Mouse (Mus musculus): ENCODE results near the gene Ifi202b.
"Not testable (repeated sequence)": the region's sequence is repeated elsewhere in the genome, so short reads cannot be mapped to it uniquely, and the experiment has no call there.

The Ifi202b gene

DNA sequence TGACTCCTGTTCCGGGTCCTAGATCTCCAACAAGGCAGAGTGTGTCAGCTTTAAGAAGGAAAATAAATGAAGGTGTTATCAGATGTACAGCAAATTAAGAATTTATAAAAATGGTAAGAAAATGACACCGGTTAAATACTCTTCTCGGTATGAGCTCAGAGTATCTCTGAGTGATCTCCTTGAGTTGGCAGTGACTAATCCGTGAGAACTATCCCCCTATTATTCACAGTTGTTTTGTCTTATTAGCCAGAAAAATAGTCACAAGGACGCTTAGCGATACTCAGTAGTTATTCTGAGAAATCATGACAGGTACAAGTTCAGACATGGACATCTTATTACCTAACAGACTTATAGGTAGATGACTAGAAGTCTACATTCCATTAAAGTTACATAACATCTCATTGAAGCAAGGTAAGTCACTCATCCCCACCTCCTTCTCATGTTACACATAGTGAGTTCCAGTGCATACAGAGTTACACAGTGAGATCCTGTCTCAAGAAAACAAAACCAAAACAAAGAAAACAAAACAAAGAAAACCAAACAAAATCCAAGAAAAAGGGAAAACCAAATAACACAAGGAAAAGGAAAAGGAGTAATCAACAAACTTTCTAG, at the start of gene Ifi202b:
Ifi202b (minus strand) TSS at position 51 of the 612 bp plus-strand sequence.
- not testable (repeated sequence) for DNase-seq

DNA sequence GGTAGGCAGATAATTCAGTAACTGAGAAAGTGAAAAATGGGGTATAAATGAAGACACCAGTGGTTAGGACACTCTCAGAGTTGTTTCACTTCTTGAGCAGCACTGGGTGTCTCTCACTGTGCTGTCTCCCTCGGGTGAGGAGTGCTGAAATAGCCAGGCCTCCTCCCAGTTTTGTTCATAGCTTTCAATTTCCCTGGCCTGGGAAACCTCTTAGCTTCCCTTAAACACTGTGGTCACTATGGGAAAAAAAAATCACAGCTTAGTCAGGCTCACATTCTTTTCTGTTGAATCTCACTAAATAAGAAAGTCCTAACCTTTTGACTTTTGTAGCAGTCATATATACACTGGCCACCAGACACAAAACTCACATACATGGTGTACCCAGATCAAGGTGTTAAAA, 49.2 kb upstream of the Ifi202b start, which contains the start of gene Ifi205:
Ifi205 (minus strand) TSS at position 113 of the 400 bp plus-strand sequence.
- no peak for DNase-seq

DNA sequence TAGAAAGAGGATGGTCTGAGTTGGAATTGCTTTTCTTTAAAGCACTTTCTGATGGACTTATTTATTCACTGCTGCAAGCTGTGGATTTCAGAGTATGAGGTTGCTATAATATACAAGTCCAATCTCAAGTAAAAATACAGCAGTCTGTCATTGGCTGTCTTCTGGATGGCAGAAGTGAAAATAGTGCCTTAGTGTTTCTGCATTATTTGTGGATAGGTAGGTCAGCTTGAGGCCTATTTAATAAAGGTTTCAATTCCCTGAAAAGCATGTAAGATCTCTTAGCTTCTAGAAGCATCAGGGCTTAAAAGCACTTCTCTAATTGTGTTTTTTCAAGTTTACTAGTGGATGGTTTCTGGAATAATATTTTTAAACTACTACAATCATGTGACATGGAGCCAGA, 24.5 kb upstream of the Ifi202b start:
- not testable (repeated sequence) for DNase-seq

DNA sequence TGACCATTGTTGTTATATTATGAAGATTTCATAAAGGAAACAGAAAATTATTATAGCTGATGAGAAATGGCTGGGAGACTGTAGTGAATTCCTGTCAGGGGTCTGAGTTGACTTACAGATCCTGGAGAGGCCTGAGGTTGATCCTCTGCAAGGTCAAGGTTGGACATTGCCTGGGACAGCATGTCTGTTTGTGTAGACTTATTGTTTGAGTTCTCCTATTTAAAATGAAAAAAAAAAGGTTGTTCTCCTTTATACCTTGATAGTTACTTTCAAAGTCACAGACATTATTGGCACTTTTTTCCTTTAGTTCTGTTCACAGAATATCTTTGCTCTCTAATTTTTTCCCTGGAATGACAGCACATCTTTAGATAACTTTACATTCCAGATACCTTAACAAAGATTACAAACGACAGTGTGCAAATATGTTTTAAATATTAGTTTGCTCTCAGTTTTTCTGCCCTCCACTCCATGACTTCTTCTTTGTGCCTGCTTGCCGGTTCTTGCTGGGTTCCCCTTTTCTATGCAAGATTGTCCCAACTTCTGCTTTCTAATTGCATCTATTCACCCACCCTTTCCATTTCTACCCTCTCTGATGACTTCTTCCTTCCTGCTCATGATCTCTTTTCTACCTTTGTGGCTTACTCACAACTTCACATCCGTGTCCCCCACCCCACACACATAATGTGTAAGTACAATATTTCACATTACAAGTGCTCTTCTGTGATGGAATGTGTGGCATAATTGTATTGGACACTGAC, 22.0 kb upstream of the Ifi202b start:
- not testable (repeated sequence) for DNase-seq

DNA sequence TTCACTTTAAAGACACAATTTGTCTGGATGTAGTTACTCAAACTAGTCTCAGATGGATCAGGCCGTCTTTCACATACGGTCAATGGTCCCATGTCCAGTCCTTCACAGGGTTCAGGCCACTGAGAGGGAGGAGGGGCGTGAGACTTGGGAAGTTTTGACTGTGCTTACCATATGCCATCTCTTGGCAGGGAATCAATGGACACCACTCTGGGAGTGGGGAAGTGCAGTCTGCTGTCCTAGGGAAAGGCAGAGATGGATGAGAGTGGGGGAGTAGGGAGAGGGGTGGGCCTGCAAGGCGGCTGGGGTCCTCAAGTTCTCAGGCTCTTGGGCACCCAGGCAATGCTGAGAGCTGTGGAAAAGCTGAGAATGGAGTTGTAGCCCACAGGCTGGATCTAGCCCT, 12.5 kb upstream of the Ifi202b start:
- no peak for DNase-seq

DNA sequence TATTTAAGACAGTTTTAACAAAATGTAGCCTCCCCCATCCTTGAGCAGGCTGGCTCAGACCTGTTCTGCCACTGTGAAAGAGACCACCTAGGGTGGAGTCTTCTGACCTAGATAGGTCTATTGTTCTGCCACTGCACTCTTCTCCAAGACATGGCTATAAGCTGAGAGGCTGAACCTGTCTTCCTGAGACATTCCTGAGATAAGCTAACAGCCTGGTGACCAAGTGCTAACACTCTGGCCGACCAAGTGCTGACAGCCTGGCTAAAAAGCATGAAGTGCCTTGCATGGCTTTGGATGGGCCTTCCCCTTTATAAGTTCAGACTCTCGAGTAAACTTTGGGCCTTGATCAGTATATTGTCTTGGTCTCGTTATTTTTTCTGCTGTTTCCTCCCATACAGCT, 1.5 kb downstream of the Ifi202b start:
- not testable (repeated sequence) for DNase-seq

DNA sequence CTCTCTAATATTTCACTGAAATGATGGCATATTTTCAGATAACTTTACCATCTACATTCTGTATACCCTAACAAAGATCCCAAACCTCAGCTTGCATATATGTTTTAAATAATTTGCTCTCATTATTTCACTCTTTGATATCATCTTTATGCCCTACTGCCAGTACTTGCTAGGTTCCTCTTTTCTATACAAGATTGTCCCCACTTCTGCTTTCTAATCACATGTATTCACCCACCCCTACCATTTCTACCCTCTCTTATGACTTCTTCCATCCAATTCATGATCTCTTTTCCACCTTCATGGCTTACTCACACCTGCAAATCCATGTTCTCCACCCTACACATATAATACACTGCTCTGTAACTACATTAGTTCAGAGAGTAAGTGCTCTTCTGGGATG, 4.9 kb downstream of the Ifi202b start:
- no peak for DNase-seq

DNA sequence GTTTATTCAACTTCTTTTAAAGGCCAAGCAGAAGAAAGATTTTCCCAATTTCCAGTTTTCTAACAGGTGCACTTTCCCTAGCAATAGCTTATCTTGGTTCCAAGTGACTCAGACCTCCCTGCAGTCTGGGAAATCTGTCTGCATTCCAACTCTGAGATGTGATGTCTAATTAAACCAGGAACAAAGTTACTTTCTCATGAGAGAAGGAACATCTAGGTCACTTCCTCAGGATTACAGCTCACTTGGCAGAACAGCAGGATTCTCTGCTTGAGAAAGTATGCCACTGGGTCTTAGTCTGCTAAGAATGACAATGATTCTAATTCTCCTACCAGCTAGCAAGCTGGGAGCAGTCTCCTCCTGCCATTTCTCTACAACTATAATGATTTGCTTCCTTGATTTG, 9.4 kb downstream of the Ifi202b start:
- no peak for DNase-seq

DNA sequence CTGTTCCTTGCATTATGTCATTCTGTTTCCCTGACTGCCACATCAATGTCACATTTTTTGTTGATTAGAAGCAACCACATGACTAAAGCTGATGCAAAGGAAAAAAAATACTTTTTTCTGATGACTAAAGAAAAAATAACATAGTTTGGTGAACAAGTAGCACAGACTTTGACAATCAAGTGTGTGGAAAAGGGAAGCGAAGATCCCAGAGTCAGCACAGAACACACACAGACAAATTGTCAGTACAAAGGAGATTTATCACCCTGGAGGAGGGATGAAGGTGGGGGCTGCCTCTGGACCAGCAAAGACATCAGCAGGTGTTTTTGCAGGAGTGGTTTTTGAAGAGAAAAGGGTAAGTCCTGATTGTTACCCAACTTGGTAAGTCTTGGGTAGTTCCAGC, 21.1 kb downstream of the Ifi202b start:
- DNase-seq: not testable (repeated sequence)

DNA sequence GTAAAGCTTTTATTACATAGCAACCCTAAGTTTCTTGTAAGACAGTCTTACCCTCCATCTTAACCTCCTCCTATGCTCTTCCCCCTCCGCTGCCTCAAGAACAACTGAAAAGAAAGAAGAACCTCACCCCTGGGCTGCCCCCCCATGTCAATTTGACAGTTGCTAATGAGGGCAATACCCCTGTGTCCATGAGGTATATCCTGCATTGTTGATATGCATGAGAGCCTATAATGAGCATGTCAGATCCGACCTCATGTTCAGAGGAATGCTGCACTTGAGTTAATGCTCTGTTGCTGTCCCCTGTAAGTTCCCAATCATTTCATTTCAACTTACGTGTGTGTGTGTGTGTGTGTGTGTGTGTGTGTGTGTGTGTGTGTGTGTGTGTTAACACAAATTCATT, 22.5 kb downstream of the Ifi202b start:
- DNase-seq: not testable (repeated sequence)

DNA sequence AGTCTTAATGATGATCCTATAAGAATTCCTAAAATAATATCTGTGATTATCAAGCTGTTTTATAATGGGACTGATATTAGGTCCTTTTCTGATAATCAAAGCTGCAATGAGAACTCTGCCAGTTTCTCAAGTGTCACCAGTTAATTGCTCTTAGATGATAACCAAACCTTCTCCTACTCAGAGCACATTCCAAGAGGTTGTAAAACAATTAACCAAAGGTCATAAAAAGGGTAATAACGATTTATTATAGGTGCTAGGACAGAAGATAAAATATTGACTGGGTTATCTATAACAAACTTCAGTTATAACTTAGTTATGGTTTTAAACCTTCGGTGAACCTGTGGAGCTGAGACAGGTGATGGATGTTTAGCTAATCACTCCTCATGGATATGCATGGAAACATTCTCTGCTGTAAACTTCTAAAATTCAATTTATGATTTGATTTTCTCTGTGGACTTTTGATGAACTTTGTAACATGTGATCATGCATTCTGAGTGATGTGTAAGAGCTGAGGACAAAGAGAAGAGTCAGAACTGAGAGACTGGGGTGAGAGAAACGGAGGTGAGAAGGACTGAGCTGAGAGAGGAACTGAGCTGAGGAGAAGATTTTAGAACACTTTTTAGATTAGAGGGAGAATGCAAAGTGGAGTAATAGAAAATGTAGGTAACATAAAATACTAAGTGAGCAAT, 26.6 kb downstream of the Ifi202b start:
- DNase-seq: not testable (repeated sequence)

DNA sequence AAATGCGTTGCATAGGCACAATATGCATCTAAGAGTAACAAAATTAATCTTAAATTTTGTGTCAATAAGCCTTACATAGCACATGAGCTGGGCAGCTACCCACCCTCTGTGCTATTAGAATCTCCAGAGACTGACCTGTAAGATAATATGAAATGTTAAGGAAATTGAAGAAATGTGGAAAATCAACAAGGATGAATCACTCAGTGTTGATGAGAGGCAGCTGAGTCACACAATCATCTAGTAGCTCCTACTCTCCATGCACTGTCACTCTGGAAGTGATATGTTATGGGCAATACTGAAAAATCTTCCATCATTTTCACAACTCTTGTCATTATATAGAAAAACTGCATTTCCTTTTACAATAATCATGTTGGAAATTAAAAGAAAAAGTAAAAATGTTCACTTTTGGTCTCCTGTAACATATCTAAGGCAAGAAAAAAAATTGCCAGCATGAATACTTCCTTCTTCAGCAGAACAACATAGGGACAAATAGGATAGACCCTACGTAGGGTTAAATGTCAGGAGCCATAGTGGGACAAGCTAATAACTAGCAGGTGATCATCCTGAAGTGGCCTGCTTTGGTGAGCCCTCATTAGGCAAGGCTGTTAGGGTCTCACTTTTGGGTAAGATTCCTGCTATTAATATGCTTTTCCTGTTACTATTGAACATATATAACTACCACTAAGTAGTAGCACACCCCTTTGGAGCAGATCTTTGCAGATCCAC, 27.3 kb downstream of the Ifi202b start:
- DNase-seq: no peak

DNA sequence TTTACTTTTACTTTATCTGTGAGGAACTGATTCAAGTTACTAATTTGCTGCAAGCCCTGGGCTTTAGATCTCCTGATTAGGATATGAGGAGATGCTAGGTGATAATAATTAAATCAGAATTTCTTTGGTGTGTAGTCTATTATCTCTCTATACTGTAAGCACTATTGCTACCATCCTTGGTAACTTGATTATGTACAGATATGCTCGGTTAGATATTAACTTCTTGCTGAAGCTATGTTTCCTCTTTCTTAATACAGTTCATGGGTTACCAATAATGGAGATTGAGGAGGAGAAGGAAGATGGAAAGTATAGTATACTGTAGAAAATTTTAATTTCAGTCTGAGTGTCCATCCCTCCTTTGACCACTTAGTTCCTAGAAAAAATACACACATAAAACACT, 29.0 kb downstream of the Ifi202b start:
- no peak for DNase-seq

DNA sequence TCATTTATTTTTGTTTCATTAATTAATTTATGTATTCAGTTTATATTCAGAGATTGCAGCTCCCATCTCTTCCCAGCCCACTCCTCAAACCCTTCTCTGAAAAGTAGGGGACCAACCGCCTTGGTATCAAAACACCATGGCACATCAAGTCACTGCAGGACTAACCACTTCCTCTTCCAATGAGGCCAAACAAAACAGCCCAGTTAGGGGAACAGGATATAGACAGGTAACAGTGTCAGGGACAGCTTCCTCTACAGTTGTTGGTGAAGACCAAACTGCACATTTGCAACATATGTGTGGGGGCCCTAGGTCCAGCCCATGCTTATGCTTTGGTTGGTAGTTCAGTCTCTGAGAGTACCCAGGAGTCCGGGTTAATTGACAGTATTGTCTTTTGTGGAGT, 33.5 kb downstream of the Ifi202b start:
- DNase-seq: peak; percentile 10

DNA sequence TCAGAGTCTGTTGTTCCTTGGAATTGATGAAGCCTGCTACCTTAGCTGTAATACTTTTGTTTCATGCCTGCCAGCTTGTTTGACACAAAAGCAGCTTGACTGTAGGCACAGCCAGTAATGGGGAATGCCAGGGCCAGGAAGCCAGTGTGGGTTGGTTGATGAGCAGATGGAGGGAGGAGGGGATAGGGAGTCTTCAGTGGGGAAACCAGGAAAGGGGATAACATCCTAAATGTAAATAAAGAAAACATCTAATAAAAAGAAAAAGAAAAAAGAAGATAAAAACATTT, 39.8 kb downstream of the Ifi202b start:
- DNase-seq: not testable (repeated sequence)

DNA sequence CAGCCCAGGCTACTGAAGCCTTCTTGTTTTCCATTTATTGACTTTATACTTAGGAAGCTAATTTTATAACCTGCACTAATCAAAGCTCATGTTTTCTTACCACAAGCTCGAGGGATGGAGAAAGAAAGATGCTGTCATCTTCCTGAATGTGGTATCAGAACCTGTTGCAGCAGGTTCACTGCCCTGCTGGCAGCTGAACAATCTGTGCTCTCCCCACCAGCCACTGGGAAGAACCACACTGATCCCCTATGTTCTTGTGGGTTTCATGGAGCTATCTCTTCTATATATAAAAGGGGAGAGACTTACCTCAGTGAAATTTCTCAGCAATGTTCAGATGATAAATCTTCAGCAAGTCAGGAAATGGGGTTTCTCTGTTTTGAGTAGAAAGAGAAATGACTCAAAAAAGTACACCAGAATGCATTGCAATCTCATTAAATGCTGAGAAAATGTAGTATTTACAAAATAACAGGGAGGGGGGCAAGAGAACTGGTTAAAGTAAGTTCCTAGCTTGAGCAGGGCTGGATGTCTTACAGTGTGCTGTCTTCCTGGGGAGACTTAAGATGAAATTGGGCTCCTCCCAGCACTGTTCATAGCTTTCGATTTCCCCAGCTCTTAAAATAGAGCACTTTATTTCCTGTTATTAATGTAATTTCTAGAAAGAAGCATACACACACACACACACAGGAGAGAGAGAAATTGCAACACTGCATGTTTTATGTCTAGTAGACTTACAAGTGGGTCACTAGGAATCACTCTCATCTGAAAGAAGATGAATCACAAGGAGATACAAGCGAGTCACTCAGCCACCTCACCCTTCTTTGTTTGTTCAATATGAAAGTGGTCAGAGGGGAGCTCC, 40.4 kb downstream of the Ifi202b start, which contains the start of the genes Mndal and Ifi203:
Mndal (minus strand) TSS at position 568 of the 856 bp plus-strand sequence.
Ifi203 (minus strand) TSS at position 749 of the 856 bp plus-strand sequence.
- peak; percentile 13 for DNase-seq

DNA sequence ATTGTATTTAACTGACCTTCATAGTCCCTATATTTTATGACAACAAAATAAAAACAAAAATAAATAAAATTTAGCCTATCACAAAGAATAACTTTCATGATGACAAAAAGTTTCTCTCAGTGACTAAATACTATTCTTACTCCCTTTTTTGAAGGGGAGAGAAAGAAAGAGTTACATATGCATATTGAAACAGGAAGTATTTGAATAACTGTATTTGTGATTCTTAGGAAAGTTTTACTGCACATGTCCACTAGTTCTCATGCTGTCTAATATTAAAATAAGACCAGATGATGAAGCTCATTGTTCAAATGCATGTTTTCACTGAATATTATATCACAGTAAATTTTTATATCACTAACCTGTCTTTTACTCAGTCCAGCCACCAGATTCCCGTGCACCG, 41.0 kb downstream of the Ifi202b start:
- not testable (repeated sequence) for DNase-seq

DNA sequence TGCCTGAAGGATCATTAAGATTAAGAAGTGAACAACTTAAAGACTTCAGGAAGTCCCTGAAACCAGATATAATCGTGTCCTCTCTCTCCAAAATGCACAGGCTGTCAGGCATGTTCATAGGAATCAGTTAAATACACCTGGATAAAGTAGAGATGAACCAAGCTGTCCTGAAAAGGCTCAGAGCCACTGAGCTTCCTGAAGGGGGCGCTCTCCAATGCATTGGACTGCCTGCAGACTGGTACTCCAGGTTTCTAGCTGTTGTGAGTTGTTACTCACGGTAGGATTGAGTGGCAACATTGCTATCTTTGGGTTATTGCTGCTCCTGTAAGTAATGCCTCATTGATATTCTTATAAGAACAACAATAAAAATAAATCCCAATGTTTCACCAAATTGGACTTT, 63.3 kb downstream of the Ifi202b start:
- not testable (repeated sequence) for DNase-seq

DNA sequence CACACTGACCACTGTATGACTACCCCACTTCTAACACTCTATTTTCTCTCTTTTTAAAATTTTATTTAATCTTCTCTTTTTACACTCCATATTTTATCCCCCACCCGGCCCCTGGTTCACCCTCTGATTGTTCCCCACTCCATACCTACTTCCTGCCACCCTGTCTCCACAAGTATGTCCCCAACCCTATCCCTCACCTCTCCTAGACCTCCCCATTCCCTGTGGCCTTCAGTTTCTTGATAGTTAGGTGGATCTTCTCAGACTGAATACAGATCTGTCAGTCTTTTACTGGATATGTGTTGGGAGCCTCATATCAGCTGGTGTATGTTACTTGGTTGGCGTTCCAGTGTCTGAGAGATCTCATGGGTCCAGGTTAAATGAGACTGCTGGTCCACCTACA, 68.0 kb downstream of the Ifi202b start:
- no peak for DNase-seq

DNA sequence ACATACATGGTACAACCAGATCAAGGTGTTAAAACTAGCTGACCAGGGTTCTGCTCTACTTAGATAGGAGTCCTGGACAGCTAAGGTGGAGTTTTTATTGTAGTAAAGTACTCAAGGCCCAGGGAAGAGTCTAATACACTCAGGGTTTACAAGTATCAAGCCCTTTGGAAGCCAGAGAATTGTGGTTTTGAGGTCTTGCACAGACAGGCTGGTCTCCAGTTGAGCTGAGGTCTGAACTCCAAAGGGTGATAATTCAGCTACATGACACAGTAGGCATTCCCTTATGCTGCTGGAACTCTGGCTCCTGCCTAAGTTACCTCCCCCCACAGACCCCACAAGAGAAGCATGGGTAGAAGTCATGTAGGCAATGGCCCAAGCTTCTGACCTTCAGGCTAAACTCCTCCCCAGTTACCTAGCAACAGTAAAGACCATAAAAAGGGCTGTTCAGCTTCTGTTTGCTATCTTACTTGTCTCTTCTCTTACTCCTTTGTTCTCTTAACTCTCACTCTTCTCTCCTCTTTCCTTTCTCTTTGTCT, 69.2 kb downstream of the Ifi202b start:
- DNase-seq: not testable (repeated sequence)
